Mouse (Mus musculus): ENCODE data around the gene Hexdc. TPM values are rescaled to one million over a fixed set of nuclear protein-coding genes. Genes with fewer than 3 reads are reported as not detected.

The Hexdc gene
- 3.5 and 3.7 TPM in 2 replicates for polyA plus RNA-seq (2016; fragmentation: Nextera tagmentation; extraction: Ambion mirVana)

- Histone ChIP-seq H3K9me3 (replicated peaks) (no peaks in the 10 kb centered on the region), H3K27ac (peak within 1 kb of the TSS; percentile 83), H3K9ac (peak within 1 kb of the TSS; percentile 82), H3K27me3 (replicated peaks) (no peaks in the 10 kb centered on the region), H3K4me2 (peak within 1 kb of the TSS; percentile 97), H3K4me3 (peak within 1 kb of the TSS; percentile 83), H3K36me3 (peaks cover 16% of the 10 kb centered on the region), H3K4me1 (peaks cover 21% of the 10 kb centered on the region)
- ATAC-seq, result peak; percentile 99
- under 1% methylated on average over 65 of the region's 70 CpGs for WGBS (ENCODE audit: insufficient replicate concordance)
Observed at GRCm38 (mm10) chr11:121204161-121205006, at the start of gene Hexdc, which contains the start of gene Ogfod3. Gene Hexdc, plus strand, starts transcription at chr11:121204433. Gene Ogfod3, minus strand, starts transcription at chr11:121204711.

- Histone ChIP-seq H3K4me2 (peak overlapping the region; percentile 49), H3K27me3 (replicated peaks) (peaks cover 81% of the 10 kb centered on the region), H3K9me3 (replicated peaks) (no peaks in the 10 kb centered on the region), H3K27ac (no peak overlapping the region), H3K9ac (no peak overlapping the region), H3K36me3 (no peaks in the 10 kb centered on the region), H3K4me3 (peak overlapping the region; percentile 25; the same call in 1 of the 2 replicates), H3K4me1 (no peaks in the 10 kb centered on the region)
- ATAC-seq, result no peak
- WGBS (ENCODE audit: insufficient replicate concordance), result 3% methylated on average over 45 of the region's 45 CpGs
Observed at GRCm38 (mm10) chr11:121156411-121156891, 47.8 kb upstream of the Hexdc start.

- WGBS (ENCODE audit: insufficient replicate concordance), result 69% methylated on average over 5 of the region's 5 CpGs
- ATAC-seq, result no peak
Observed at GRCm38 (mm10) chr11:121159971-121160370, 44.3 kb upstream of the Hexdc start, which contains the start of gene Uts2r. Gene Uts2r, plus strand, starts transcription at chr11:121160271.

GRCm38 (mm10) chr11:121160636-121161346 is 43.4 kb upstream of the Hexdc start:
- no peak for ATAC-seq
- H3K36me3 ChIP-seq, result no peaks in the 10 kb centered on the region
- H3K9me3 ChIP-seq (replicated peaks), result no peaks in the 10 kb centered on the region
- WGBS (ENCODE audit: insufficient replicate concordance), result 79% methylated on average over 26 of the region's 26 CpGs
- no peaks in the 10 kb centered on the region for H3K4me1 ChIP-seq
- peaks cover 54% of the 10 kb centered on the region for H3K27me3 ChIP-seq (replicated peaks)
- no peak overlapping the region for H3K27ac ChIP-seq
- H3K4me2 ChIP-seq, result no peak overlapping the region
- no peak overlapping the region for H3K4me3 ChIP-seq
- H3K9ac ChIP-seq, result no peak overlapping the region

More at GRCm38 (mm10) chr11:121159971-121160370, 44.3 kb upstream of the Hexdc start, which contains the start of gene Uts2r:
- Histone ChIP-seq H3K36me3 (no peaks in the 10 kb centered on the region), H3K4me1 (no peaks in the 10 kb centered on the region), H3K9me3 (replicated peaks) (no peaks in the 10 kb centered on the region), H3K9ac (no peak within 1 kb of the TSS), H3K27me3 (replicated peaks) (peaks cover 59% of the 10 kb centered on the region), H3K4me2 (no peak within 1 kb of the TSS), H3K27ac (no peak within 1 kb of the TSS), H3K4me3 (no peak within 1 kb of the TSS)

- Histone ChIP-seq H3K4me2 (no peak overlapping the region), H3K9ac (no peak overlapping the region), H3K27ac (no peak overlapping the region), H3K9me3 (replicated peaks) (no peaks in the 10 kb centered on the region), H3K27me3 (replicated peaks) (peaks cover 26% of the 10 kb centered on the region), H3K4me1 (no peaks in the 10 kb centered on the region), H3K4me3 (no peak overlapping the region), H3K36me3 (no peaks in the 10 kb centered on the region)
- ATAC-seq, result no peak
- WGBS (ENCODE audit: insufficient replicate concordance), result 73% methylated on average over 4 of the region's 4 CpGs
Observed at GRCm38 (mm10) chr11:121163751-121164150, 40.5 kb upstream of the Hexdc start.

- H3K27ac ChIP-seq, result no peak overlapping the region
- H3K36me3 ChIP-seq, result no peaks in the 10 kb centered on the region
- no peak overlapping the region for H3K4me3 ChIP-seq
- no peak for ATAC-seq
- no peaks in the 10 kb centered on the region for H3K9me3 ChIP-seq (replicated peaks)
- WGBS (ENCODE audit: insufficient replicate concordance), result 69% methylated on average over 5 of the region's 5 CpGs
- no peak overlapping the region for H3K9ac ChIP-seq
- H3K4me2 ChIP-seq, result no peak overlapping the region
- peaks cover 9% of the 10 kb centered on the region; the same call in 1 of the 2 replicates for H3K27me3 ChIP-seq (replicated peaks)
- peaks cover 8% of the 10 kb centered on the region; the same call in 1 of the 2 replicates for H3K4me1 ChIP-seq
Observed at GRCm38 (mm10) chr11:121173203-121173602, 31.0 kb upstream of the Hexdc start.

- Histone ChIP-seq H3K4me1 (peaks cover 8% of the 10 kb centered on the region; the same call in 1 of the 2 replicates), H3K36me3 (no peaks in the 10 kb centered on the region), H3K4me2 (no peak overlapping the region), H3K4me3 (no peak overlapping the region), H3K9ac (no peak overlapping the region), H3K9me3 (replicated peaks) (no peaks in the 10 kb centered on the region), H3K27ac (no peak overlapping the region), H3K27me3 (replicated peaks) (peaks cover 9% of the 10 kb centered on the region; the same call in 1 of the 2 replicates)
- 61% methylated on average over 3 of the region's 3 CpGs for whole genome bisulfite sequencing (ENCODE audit: insufficient replicate concordance)
- no peak for ATAC-seq
Observed at GRCm38 (mm10) chr11:121174234-121174633, 30.0 kb upstream of the Hexdc start.

- Histone ChIP-seq H3K4me3 (no peak overlapping the region), H3K27me3 (replicated peaks) (peaks cover 9% of the 10 kb centered on the region; the same call in 1 of the 2 replicates), H3K9ac (no peak overlapping the region), H3K4me1 (peaks cover 8% of the 10 kb centered on the region; the same call in 1 of the 2 replicates), H3K9me3 (replicated peaks) (no peaks in the 10 kb centered on the region), H3K36me3 (0 out of 2 replicates have a peak, but pooled peaks cover under 1% of the 10 kb centered on the region), H3K27ac (no peak overlapping the region), H3K4me2 (no peak overlapping the region)
- ATAC-seq, result peak; percentile 62
- 52% methylated on average over 12 of the region's 12 CpGs for WGBS (ENCODE audit: insufficient replicate concordance)
Observed at GRCm38 (mm10) chr11:121176285-121177270, 27.7 kb upstream of the Hexdc start.

GRCm38 (mm10) chr11:121189681-121190080 is 14.6 kb upstream of the Hexdc start:
- no peak for ATAC-seq

GRCm38 (mm10) chr11:121192742-121193141 is 11.5 kb upstream of the Hexdc start:
- no peaks in the 10 kb centered on the region for H3K36me3 ChIP-seq
- H3K4me3 ChIP-seq, result no peak overlapping the region
- H3K9ac ChIP-seq, result no peak overlapping the region
- H3K27me3 ChIP-seq (replicated peaks), result no peaks in the 10 kb centered on the region
- no peak for ATAC-seq
- no peak overlapping the region for H3K4me2 ChIP-seq
- no peak overlapping the region for H3K27ac ChIP-seq
- no peaks in the 10 kb centered on the region for H3K4me1 ChIP-seq
- 31% methylated on average over 2 of the region's 2 CpGs for WGBS (ENCODE audit: insufficient replicate concordance)
- H3K9me3 ChIP-seq (replicated peaks), result no peaks in the 10 kb centered on the region

More at GRCm38 (mm10) chr11:121189681-121190080, 14.6 kb upstream of the Hexdc start:
- H3K9me3 ChIP-seq (replicated peaks), result no peaks in the 10 kb centered on the region
- no peak overlapping the region for H3K9ac ChIP-seq
- 0 out of 2 replicates have a peak, but pooled peaks cover 5% of the 10 kb centered on the region for H3K36me3 ChIP-seq
- H3K27me3 ChIP-seq (replicated peaks), result no peaks in the 10 kb centered on the region
- H3K27ac ChIP-seq, result no peak overlapping the region
- H3K4me3 ChIP-seq, result no peak overlapping the region
- no peak overlapping the region for H3K4me2 ChIP-seq
- H3K4me1 ChIP-seq, result no peaks in the 10 kb centered on the region
- 75% methylated on average over 3 of the region's 3 CpGs for WGBS (ENCODE audit: insufficient replicate concordance)

GRCm38 (mm10) chr11:121193415-121193814 is 10.8 kb upstream of the Hexdc start:
- no peaks in the 10 kb centered on the region for H3K27me3 ChIP-seq (replicated peaks)
- WGBS (ENCODE audit: insufficient replicate concordance), result 65% methylated on average over 3 of the region's 3 CpGs
- H3K27ac ChIP-seq, result no peak overlapping the region
- no peaks in the 10 kb centered on the region for H3K9me3 ChIP-seq (replicated peaks)
- no peak overlapping the region for H3K4me3 ChIP-seq
- no peaks in the 10 kb centered on the region for H3K4me1 ChIP-seq
- H3K9ac ChIP-seq, result no peak overlapping the region
- no peaks in the 10 kb centered on the region for H3K36me3 ChIP-seq
- no peak for ATAC-seq
- H3K4me2 ChIP-seq, result no peak overlapping the region
